Mouse (Mus musculus): Measurements from ENCODE around the gene Hoxa6. TPM values are rescaled to one million over a fixed set of nuclear protein-coding genes. Genes with fewer than 3 reads are reported as not detected.
A peak's percentile ranks its signal among the peaks of the same experiment; 100 is the strongest.

Hoxa6 gene
- total RNA-seq, 2 experiments from 2014 or later: not detected

DNA sequence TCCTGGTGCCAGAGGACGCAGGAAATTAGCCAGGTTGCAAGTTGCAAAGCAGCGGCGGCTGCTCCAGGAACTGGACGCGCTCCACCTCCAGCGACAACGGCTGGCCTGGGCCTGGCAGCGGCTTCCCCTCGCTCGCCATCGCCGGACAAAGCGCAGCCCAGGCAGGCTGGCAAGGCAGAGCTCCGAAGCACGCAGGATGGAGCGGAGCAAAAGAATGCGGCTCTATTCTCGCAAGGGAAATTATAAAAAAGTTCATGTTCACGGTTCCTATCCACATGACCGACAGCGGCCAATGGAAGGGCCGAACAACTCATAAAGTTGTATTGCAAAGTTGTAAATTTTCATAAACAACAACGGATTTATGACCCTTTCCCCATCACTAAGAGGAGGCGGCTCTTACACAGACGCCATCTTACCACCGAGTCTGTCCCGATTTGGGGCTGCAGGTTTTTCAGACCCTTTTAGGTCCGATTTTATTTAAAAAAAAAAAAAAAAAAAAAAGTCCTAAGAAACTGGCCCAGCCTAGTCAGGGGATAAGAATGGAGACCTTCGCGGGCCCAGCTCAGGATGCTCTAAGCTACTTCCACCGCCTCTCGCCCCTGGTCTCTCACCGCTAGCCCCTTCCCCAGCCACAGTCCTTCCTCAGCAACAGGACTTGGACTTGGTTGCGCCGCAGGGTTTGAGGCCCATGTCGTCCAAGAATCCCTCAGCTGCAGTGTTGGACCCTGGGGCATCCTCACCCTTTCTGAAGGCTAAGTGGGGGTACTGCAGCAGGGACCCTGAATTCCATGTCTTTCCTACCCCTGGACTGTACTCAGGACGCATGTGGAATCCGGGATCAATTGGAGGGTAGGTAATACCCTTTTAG lies 4.8 kb upstream of the Hoxa6 start, which contains the start of the genes Hoxa3 and Gm28308:
Gene Hoxa3 (minus strand): TSS at position 218 of the 868 bp plus-strand sequence.
Gene Gm28308 (minus strand): TSS at position 221 of the 868 bp plus-strand sequence.
- no peak for TF ChIP-seq CTCF (conservative IDR thresholded peaks at IDR 0.05)
- no peak within 1 kb of the TSS for H3K4me3 ChIP-seq
- no peak within 1 kb of the TSS for H3K27ac ChIP-seq
- DNase-seq (ENCODE audit: low spot score in 2 of 2): no peak

DNA sequence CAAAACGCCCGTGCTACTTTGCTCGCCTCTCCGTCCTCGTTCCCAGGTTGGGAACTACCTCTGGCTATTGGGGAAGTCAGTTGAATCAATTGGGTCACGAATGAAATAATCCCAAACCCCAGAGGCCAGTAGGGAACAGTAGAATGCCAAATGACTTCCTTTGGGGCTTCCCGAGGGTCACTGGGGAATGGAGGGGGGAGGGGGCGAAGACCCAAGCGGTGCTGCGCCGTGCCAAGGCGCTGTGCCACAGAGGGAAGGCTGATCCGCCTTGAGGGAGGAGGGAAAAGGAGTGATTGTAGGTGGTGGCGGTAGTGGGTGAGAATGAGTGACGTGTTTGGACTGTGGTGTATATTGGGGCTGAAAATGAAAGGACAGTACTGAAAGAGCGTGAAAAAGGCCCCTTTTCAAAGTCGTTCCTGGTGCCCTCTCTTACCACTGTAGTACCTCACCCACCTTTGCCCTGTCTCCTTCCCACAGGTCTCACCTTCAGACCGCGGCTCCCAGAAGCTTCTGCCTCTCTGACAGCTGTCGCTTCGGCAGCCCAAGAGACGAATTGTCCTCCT lies 4.1 kb upstream of the Hoxa6 start:
- TF ChIP-seq CTCF (conservative IDR thresholded peaks at IDR 0.05): no peak
- Histone ChIP-seq H3K27ac (no peak overlapping the region), H3K4me3 (no peak overlapping the region)
- DNase-seq (ENCODE audit: low spot score in 2 of 2): no peak

DNA sequence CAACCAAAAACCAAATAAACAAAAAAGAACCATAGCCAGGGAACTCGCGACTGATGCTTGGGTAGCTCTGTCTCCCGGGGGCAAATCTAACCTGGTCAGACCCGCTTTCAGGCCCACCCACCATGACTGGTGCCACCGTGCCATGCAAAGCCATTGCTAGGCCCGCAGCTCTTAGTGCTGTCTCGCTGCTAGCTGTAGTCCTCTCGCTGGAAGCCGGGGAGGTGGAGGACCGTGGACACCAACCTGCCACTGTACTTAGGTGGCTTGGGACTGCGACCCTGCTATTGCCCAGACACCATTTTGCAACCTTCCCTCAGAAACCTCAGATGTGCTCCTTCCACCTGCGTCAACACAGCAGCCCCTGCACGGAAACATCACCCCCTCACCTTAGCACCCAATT lies 3.4 kb upstream of the Hoxa6 start:
- H3K4me3 ChIP-seq: no peak overlapping the region
- no peak for TF ChIP-seq CTCF (conservative IDR thresholded peaks at IDR 0.05)
- no peak for DNase-seq (ENCODE audit: low spot score in 2 of 2)
- H3K27ac ChIP-seq: no peak overlapping the region

DNA sequence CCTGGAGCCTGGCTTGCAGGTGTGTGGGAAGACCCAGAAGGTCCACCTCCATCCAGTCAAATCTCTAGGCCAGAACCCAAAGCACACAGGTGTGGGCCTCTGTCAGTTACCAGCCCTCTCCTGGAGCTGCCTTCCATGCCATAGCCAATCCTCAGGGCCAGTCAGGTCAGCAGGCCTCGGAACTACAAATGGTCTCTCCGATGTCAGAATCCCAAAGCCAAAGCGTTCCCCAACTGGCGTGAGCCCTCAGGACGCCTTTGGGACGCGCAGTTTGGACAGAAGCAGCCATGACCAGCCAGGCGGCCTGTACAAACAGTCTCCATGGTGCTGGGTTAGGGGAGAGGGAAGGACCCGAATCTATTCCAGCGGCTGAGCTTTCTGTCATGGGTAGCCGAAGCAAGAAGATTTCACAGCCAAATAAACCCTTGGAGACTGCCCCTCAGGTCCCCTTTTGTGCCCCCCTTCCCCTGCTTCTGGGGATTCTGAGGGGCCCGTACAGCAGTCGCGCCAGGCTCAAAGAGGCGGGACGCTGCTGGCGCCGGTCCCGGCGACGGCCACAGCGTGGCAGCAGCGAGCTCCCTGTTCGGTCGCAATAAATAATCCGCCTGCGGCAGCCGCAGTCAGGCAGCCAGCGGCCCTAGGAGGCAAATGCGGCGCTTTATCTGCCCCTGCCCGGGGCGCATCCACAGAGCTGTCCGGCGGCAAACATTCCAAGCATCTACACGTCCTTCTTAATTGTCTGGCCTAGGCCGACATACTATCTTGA lies 2.8 kb upstream of the Hoxa6 start:
- peak; percentile 95 for TF ChIP-seq CTCF (conservative IDR thresholded peaks at IDR 0.05)
- Histone ChIP-seq H3K27ac (no peak overlapping the region), H3K4me3 (no peak overlapping the region)
- DNase-seq (ENCODE audit: low spot score in 2 of 2): peak; percentile 19 to 62

DNA sequence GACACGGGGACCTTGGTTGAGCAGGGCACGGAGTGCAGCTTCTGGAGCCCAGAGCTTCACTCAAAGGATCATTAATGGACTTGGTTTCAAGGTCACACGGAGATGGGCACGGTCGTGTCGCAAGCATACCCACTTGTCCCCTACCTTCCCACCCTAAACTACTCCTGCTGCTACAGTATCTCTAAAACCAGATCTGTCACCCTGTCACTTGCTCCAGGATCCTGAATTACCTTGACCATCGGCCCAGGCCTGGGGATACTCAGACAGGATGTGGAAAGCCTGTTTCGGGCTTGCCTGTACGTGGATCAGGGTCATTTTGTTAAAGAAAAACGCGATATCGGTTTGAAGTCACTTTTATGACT lies 1.1 kb upstream of the Hoxa6 start:
- no peak overlapping the region for H3K4me3 ChIP-seq

DNA sequence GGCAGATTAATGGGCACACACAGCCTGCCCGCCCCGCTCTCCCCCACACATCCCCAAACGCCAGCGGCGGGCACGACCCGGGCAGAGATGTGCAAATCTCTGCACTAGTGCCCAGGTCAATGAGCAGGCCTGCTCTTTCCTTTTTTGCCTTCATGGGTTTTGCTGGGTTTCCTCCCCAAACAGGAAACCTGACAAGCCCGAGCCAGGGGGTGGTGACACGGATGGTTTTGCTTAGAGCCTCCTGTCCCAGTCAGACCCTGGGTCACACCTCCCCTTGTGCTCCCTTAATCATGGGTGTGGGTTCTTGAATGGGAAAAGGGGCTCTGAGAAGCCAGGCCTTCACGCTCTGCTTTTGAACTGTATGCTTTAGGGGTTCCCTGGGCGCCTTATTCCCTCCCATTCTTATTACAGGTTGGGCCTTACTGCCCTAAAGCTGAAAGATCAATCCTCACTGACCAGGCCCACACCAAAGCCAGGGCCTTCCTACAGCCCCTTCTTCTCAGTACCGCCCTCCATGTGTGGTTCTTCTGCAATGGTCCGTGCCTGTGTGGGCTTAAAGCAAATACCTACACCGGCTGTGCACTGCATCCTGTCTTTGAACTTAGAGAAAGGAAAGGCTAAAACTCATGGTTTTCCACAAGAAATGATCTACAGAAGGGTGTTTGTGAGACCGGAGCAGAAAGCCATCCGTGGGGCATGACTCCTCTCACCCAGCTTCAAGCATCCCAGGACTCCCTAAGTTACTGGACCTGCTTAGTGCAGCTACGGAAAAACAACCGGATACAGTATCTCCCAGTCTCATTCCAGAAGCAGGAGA lies 554 bp upstream of the Hoxa6 start:
- no peak overlapping the region for H3K27ac ChIP-seq
- no peak for DNase-seq (ENCODE audit: low spot score in 2 of 2)
- H3K4me3 ChIP-seq: no peak overlapping the region
- no peak for TF ChIP-seq CTCF (conservative IDR thresholded peaks at IDR 0.05)

More for the DNA sequence above, 1.1 kb upstream of the Hoxa6 start:
- DNase-seq (ENCODE audit: low spot score in 2 of 2): no peak
- H3K27ac ChIP-seq: no peak overlapping the region
- no peak for TF ChIP-seq CTCF (conservative IDR thresholded peaks at IDR 0.05)

DNA sequence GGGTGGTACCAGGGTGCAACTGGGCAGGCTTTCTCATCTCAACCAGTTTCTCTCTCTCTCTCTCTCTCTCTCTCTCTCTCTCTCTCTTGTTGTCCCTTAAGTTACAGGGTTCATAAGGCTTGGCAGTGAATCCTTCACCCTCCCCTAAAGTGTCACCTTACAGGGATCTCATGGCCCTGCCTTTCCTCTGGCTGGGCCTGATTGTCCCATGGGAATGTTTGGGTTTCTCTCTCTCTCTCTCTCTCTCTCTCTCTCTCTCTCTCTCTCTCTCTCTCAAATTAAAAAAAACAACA lies 892 bp downstream of the Hoxa6 start:
- Histone ChIP-seq H3K4me3 (no peak overlapping the region), H3K27ac (no peak overlapping the region)
- no peak for DNase-seq (ENCODE audit: low spot score in 2 of 2)
- TF ChIP-seq CTCF (conservative IDR thresholded peaks at IDR 0.05): no peak

DNA sequence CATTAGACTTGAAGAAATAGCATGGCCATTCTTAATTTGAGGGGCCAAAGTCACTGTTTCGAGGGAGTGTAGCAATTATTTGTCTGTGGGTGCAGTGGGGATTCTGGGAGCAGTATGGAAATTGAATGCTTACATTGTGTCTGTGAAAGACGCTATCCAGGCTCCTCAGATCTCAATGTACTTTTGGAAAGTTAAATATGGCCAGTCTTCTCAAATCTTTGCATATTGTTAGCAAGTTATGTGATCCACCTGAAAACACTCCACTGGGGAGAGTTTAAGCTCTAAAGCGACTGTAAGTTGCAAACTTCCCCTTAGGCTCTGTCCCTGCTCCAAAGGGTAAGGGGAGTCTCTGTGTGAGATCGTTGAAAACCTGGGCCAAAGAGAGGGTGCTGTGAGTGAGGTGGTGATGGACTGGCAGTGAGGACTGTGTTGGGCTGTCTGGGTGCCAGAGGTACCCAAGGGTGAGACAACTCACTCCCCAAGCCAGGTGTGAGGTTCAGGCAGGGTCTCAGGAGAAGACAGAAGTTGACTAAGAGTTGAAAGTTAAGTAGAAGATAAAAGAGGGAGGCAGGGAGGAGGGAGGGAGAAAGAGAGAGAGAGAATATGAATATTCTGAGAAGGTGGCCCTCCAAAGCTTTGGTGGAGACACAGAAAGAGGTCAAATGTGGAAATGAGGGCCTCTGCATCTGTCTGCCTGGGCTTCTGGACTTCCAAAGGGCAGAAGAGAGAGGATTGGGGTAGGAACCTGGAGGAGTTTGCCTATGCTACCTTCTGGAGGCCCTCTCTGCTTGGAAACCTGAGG lies 1.4 kb downstream of the Hoxa6 start:
- no peak overlapping the region for H3K27ac ChIP-seq
- H3K4me3 ChIP-seq: no peak overlapping the region
- no peak for DNase-seq (ENCODE audit: low spot score in 2 of 2)
- TF ChIP-seq CTCF (conservative IDR thresholded peaks at IDR 0.05): no peak

DNA sequence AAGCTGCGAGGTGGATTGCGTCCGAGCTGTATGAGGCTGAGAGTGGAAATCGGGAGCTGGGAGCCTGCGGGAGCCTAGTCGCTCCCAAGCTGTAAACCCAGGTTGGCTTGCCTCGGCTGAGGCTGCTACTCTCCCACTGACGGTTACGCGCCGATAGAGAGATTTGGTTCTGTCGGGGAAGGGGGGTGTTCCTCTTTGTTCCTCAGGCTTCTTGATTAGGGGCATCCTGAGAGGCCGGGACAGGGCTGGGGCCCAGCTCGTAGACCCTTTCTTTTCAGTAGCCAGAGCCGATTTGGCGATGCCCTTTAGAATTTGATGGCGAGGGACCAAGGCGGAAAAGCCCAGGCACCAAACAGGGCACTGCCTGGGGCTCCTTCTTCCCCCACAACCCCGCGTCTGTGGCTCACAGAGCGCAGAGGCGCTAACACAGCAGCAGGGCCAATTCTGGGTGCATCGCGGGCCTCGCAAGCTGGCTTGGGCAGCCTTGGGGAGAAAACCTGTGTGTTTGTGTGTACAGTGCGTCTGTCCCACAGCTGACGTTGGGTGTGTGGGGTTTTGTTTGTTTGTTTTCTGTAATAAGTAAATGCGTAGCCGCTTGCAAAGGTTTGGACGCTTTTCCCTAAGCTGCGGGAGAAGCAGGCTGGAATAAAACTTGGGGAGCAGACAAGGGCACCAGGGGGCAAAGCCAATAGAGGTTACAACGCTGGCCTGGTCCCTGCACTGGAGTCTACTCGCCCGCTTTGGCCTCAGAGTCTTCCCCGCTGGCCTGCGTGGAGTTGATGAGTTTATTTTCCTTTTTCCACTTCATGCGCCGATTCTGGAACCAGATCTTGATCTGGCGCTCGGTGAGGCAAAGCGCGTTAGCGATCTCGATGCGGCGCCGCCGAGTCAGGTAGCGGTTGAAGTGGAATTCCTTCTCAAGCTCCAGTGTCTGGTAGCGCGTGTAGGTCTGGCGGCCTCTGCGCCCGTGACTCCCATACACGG lies 2.6 kb downstream of the Hoxa6 start:
- no peak for DNase-seq (ENCODE audit: low spot score in 2 of 2)
- Histone ChIP-seq H3K27ac (no peak overlapping the region), H3K4me3 (no peak overlapping the region)
- no peak for TF ChIP-seq CTCF (conservative IDR thresholded peaks at IDR 0.05)

DNA sequence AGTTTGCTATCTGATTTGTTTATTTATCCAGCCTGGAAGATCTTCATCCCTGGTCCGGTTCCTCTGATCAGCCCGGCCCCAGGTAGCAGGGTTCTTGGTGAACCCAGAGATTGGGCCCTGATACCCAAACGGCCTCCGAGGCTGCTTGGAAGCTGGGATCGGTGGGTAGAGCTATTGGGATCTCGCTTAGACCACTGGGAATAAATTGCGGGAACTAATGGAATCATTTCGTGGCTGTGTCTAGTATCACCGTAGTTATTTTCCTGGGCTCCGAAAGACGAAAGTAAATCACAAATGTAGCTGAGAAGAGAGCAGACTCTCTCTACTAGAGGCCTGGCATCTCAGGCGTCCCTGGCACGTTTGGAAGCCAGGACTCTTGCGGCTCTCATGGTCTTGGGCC lies 3.3 kb downstream of the Hoxa6 start:
- DNase-seq (ENCODE audit: low spot score in 2 of 2): no peak
- no peak for TF ChIP-seq CTCF (conservative IDR thresholded peaks at IDR 0.05)
- Histone ChIP-seq H3K4me3 (no peak overlapping the region), H3K27ac (no peak overlapping the region)
